Mouse (Mus musculus): Measurements from ENCODE around the gene Fam241b. TPM values are rescaled to one million over a fixed set of nuclear protein-coding genes. Genes with fewer than 3 reads are reported as not detected.

The Fam241b gene
- total RNA-seq (2014; fragmentation: Nextera tagmentation) (not detected in 2 replicates), total RNA-seq (2017) (not detected in 2 replicates)

DNA sequence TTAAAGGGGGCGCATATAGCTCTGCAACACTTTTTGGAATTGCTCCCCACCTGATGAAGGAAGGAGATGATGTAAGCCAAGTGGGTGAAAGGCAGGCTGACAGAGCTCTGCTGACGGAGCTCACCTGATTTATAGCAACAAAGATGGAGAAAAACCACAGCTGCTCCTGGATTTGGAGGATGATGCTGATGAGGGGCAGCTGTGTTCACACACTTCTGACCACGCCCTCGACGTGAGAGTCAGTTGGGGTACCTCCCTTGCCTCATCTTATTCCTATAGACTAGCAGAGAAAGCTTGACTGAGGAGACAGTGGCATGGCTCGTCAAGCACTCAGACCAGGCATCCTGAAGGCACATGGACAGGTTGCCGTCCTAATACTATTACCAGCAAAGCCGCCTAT lies at the start of gene Fam241b:
Gene Fam241b (minus strand): TSS at position 101 of the 400 bp plus-strand sequence.
- no peak for ATAC-seq (replicated peaks; ENCODE audit: poor library complexity, severe bottlenecking)

DNA sequence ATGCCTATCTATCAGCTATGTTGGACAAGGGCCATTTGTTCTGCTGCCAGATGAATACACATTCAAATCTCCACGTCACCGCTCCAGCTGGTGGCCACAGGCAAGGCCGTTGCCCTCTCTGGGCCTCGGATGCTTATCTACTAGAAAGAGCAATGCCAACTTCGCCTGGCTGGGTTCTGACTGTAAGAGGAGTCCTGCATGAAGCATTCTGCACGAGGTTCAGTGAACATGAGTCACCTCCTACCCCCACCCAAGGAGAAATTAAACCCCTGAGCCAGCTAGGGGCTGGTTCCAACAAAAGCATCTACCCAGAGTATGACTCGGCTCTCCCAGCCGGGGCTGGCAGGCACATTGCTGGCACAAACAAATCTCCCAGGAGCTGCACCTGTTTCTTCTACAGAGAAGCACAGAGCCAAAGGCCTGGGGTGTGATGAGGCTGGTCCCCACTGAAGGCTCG lies 49.0 kb upstream of the Fam241b start:
- ATAC-seq (replicated peaks; ENCODE audit: poor library complexity, severe bottlenecking) = no peak

DNA sequence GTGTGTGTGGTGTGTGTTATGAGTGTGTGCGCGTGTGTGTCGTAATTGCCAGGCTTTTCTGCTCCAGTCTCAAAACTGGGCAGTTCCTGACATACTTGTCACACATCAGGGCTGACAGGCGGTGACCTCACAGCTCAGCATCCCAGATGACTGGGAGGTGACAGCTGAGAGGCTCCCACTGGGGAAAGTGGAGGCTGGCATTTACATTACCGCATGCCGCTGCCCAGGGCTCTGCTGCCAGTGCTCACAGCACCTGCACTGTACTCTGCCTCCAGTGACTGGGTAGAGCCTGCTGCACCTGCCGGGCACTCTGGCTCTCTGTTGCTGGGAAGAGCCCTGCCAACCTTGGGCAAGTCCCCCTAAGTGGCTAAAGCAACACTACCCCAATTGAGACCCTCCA lies 47.1 kb upstream of the Fam241b start:
- no peak for ATAC-seq (replicated peaks; ENCODE audit: poor library complexity, severe bottlenecking)

DNA sequence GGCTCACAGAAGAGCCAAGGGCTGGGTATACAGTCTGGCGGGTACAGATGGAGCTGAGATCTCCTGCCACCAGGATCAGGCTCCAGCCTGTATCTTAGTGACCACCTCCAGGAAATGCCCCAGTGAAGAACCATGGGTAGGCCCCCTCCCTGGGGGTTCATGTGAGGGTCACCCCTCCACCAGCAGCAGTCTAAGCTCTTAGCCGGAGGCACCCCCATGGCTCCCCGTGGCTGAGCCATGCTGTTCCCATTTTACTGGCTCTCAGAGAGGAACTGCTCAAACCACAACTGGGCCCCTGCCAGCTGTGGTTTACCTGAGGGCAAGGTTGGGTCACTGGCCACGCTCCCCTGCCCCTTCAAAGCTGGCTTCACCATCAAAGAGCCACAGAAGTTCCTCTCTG lies 46.2 kb upstream of the Fam241b start:
- ATAC-seq (replicated peaks; ENCODE audit: poor library complexity, severe bottlenecking) = peak; percentile 65

DNA sequence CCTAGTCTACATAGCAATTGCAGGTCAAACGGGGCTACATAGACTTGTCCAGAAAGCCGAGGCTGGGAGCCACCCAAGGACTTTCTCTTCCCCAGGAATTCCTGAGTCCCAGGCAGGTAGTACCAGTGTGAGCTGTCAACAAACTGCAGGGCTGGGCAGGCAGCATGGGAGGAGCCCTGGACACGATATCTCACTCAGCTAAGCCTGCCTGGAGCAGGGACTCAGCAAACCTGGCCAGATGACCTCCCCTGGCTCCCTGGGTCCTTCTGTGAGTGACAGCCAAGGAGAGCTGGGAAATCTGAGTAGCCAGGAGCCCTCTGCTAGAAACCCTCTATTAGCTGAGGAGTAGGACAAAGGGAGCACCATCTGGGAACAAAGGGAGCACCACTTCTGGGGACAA lies 45.6 kb upstream of the Fam241b start:
- ATAC-seq (replicated peaks; ENCODE audit: poor library complexity, severe bottlenecking) = no peak

DNA sequence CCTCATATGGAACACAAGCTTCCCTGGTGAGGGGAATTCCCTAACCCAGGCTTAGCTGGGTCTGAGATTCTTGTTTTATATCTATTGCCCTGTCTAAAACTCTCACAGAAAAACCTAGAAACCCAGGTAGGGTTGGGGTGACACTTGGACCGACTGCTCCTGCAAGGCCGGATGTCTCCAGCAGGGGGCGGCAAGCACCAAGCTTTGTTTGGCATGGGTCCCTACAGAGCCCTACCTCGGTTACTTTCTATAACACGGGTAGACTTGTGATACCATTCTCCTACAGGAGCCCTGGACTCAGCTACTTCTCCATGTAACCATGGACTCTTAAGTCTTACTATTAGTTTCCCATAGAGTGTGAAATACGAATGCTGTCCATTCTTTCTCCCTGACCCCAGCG lies 43.2 kb upstream of the Fam241b start:
- peak; percentile 37 for ATAC-seq (replicated peaks; ENCODE audit: poor library complexity, severe bottlenecking)

DNA sequence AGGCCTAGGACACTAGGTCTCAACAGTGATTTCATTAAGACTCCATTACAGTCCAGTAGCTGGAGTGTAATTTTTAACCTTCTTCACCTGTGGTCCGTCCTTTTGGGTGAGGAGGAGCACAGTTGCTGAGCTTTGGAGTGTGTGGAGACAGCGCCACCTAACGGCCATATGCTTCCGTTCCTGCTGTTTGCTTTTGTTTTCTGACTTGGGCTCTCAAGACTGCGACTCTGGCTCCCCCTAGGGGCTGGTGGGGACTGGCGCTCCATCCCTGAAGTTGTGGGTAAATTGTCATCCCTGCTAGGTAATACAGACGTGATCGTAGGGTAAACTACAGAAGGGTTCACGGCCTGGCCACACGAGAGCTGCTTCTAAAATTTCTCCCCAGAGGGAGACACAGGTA lies 39.3 kb upstream of the Fam241b start:
- ATAC-seq (replicated peaks; ENCODE audit: poor library complexity, severe bottlenecking) = peak; percentile 86

DNA sequence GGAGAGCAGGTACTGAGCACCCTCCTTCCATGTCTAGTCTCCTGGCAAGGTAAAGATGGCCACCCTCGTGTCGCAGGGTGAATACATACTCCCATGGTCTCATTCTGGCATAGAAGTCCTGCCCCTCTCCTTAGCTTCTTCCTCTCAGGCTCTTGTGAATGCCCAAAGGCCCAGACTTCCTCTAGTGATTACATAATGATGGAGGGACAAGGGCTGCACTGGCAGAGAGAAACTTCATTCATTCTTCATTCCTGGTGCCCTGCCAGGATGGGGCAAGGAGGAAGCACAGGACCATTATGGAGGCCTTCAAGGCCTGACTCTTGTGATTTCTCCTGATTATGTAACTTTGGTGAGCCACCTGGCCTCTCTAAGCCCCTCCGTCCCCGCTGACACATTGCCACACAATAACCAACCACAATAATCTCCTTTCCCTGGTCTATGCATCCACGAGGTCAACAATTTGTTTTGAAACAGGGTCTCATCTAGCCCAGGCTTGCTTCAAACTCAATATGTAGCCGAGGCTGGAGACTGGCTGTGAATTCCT lies 38.8 kb upstream of the Fam241b start:
- ATAC-seq (replicated peaks; ENCODE audit: poor library complexity, severe bottlenecking) = peak; percentile 79

DNA sequence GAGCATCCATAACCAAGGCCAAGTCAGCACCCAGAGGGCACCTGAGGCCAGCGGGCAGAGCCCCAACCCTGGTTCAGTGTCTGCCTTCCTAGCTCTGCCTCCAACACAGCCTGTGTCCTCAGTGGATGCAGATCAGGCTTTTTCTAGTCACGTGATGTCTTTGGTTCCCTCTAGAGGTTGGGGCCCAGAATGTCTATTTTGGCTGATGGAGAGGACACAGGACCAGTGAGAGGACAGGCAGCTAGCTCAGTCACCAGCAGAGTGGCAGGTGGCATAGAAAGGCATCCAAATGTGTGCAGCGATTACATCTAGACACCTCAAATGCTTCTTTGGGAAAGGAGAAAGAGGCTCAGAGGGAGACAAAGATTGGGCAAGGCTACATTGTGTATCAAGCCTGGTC lies 38.0 kb upstream of the Fam241b start:
- no peak for ATAC-seq (replicated peaks; ENCODE audit: poor library complexity, severe bottlenecking)

DNA sequence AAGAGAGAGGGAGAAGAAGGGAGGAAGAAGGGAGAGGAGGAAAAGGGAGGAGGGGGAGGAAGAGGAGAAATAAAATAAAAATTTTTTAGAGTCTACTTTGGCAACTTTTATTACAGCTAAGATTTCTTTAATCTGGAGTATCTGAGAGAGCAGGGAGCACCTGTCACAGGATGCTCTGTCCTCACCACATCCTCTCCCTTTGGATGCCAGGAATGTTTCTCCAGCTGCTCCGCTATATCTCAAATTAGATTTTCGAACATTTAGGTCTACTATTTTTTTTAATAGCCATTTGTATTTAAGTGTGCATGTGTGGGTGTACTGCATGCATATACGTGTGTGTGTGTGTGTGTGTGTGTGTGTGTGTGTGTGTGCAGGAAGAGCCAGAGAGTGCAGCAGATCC lies 36.2 kb upstream of the Fam241b start:
- ATAC-seq (replicated peaks; ENCODE audit: poor library complexity, severe bottlenecking) = no peak

DNA sequence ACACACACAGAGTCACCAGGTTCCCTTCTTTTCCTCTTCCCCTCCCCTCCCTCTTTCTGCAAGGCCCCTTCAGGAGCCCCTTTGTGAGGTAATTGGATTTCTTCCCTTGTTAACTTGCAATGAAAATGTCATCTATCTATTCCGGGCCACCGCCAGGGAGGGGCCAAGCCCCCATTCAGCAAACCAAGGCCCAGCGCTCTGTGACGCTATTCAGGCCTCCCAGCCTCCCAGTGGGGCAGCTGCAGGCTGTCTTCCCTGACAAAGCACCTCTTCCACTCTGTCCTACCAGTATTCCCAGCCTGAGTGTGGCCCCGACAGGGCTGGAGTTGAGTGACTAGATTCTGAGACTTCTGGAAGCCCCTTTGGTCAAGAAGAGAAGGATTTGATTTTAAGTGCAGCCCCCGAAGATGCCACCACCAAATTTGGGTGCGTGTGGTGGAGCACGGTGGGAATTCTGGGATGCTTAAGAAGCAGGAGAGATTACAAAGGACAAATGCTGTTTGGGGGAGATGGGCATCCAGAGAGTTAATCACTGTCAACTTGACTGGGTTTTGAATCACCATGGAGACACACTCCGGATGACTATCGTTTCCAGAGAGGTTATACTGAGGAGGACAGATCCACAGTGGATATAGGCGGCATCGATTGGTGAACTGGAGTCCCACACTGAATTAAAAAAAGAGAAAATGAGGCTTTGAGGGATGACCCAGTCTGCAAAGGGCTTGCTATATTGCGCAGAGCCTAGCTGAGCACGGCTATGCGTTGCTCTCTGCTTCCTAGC lies 31.0 kb upstream of the Fam241b start:
- ATAC-seq (replicated peaks; ENCODE audit: poor library complexity, severe bottlenecking) = no peak

DNA sequence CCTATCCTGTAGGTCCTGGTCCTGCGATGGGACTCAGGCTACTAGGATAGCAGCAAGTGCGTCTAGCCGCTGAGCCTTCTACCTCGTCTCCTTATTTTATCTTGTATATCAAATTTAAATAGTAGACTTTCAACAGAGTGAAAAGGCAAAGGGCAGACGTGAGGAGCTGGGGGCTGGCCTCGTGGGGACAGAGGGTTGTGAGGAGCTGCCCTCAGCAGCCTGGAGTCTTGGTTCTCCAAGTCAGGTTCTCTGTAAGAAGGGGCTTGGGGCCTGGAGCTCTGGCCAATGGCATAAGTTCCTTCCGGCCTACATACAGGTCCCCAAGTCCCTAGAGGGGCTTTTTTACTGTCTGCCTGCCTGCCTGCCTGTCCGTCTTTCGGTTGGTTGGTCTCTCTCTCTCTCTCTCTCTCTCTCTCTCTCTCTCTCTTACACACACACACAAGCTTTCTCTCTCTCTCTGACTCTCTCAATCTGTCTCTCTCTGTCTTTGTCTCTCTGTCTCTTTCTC lies 30.3 kb upstream of the Fam241b start:
- no peak for ATAC-seq (replicated peaks; ENCODE audit: poor library complexity, severe bottlenecking)

DNA sequence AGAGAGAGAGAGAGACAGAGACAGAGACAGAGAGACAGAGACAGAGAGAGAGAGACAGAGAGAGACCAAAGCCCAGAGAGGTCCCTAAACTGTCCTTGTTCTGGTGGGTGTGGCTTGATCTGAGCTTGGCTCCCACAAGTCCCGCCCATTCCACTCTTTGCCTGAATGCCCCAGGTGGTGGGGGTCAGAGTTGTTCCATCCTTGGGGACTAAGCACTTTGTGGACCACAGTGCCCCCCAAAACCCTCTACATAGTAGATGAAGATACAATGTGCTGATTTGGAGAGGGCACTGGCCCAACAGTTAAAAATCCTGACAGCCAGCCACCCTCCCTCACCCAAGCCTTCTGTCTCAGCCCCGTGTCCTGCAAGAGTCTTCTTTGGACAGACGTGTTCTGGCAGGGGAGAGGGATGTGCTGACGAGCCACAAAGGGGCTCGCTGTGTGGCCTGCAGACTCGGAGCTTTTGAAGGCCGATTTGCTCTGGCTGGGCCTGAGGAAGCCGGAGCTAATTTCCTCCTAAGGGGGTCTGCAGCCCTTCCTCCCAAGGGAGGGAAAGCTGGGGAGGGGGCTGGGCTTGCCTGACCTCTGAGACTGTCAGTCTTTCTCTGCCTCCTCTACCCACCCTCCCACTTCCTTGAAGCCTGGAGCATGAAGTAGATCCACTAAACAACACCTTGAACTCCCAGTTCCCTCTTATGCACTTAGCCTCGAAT lies 29.3 kb upstream of the Fam241b start:
- no peak for ATAC-seq (replicated peaks; ENCODE audit: poor library complexity, severe bottlenecking)

DNA sequence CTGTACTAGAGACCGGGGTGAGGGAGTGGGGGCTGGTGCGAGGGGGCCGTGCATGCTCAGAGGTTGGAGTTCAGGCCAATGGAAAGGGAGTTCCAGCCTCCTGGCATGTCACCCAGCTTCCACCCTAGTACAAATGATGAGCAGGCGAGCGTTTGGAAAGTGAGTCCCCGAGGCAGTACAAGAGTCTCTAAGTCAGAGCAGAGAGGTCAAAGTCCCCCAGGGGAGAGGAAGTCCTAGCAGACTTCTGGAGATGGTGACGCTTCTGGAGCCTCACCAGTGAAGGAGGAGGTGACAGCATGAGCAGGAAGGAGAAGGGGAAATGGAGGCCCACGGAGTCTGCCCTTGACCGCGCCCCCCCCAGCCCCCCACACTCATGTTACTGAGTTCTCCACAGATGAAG lies 18.7 kb upstream of the Fam241b start:
- ATAC-seq (replicated peaks; ENCODE audit: poor library complexity, severe bottlenecking) = no peak

DNA sequence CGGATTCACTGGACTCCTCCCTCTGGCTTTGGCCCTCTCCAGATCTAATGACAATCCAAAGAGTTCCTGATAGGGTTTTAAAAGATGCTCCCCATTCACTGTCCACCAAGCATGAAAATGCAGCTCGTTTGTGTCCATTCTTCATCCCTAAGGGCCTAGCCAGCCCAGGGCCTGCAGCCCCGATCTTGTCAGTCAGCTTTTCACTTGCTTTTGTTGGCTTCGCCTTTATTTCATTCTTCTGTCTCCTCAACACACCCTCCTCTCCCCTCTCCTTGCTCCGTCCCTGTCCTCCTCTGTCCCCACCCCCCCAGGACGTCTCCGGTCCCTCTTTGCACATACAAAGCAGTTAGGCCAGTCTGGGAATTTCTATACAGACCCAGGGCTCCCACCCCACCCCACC lies 6.2 kb upstream of the Fam241b start:
- ATAC-seq (replicated peaks; ENCODE audit: poor library complexity, severe bottlenecking) = no peak

DNA sequence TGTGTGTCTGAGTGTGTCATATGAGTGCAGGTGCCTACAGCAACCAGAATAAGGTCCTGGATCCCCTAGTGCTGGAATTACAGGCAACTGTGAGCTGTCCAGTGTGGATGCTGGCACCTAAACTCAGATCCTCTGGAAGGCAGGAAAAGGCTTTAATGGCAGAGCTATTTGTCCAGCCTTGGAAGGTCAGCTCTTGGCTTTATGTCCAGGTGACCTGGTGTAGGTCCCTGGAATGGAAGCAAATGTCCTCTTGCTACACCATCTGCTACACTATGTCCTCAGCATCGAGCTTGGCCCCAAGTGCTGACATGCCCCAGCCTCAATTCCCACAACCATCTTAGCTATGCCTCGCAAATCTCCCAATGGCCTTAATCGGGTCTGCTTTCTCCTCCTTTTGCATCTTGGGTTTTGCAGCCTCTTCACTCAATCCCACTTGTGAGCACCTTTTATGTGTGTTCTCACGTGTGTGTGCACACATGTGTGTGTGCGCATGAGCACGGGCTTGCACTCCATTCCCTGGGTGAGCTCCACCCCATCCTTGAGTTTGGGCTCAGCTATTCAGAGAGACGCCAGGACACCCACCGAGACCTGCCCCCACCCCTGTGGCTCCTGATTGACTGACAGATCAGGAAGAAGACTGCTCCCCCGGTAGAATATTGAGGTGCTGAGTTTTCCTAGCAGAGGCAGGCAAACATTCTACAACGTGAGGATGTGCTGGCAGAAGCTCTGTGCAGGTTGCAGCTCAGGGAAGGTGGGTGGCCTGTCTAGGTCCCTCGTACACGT lies 3.9 kb upstream of the Fam241b start:
- no peak for ATAC-seq (replicated peaks; ENCODE audit: poor library complexity, severe bottlenecking)

DNA sequence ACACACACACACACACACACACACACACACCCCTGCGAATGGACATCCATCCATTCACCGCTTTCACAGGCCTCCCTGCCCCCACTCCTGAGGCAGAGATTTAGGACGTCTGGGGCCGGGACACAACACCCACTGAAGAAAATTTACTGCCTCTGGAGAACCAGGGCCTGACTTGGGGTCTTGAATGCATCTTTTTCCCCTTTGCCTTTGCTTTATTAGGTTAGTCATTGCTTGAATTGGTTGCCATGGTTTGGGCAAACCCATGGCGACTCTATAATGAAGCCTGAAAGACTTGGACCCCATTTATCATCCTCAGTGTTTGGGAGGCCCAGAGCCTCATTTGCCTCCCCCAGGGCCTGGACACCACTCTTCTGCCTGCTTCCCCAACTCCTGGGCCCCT lies 2.2 kb upstream of the Fam241b start:
- no peak for ATAC-seq (replicated peaks; ENCODE audit: poor library complexity, severe bottlenecking)

DNA sequence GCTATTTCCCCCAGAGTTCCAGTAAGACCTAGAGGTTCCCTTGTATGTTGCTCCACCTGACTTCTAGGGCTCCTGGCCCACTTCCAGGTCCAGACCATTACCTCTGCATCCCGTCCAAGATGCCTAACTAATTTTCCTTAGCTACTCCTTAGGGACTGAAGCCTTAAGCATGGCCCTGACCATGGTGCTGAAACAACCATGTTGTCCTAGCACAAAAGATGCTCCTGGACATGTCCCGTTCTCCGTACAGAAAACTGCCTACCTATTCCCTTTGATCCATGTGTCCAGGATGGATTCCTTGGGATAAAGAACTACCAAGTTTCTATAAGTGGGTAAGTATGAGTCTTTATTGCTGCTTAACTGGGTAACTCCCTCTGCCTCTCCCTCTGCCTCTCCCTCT lies 5.7 kb downstream of the Fam241b start:
- no peak for ATAC-seq (replicated peaks; ENCODE audit: poor library complexity, severe bottlenecking)

DNA sequence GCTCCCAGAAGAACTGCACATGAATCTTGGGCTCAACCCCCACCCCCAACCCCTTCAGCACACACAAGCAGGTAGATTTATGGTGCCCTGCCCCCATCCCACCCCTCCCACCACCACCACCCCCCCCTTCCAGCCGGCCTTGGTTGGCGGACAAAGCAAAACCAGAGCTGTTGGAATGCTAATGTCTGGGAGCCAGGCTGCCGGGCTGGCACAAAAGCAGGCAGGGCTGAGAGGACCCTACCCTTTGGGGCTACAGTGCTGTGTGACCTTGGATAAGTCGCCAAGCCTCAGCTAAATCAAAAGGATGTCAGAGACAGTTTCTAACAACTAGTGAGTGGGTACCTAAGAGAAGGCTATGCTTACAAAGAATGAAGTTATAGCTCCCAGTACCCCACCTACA lies 6.6 kb downstream of the Fam241b start:
- no peak for ATAC-seq (replicated peaks; ENCODE audit: poor library complexity, severe bottlenecking)

DNA sequence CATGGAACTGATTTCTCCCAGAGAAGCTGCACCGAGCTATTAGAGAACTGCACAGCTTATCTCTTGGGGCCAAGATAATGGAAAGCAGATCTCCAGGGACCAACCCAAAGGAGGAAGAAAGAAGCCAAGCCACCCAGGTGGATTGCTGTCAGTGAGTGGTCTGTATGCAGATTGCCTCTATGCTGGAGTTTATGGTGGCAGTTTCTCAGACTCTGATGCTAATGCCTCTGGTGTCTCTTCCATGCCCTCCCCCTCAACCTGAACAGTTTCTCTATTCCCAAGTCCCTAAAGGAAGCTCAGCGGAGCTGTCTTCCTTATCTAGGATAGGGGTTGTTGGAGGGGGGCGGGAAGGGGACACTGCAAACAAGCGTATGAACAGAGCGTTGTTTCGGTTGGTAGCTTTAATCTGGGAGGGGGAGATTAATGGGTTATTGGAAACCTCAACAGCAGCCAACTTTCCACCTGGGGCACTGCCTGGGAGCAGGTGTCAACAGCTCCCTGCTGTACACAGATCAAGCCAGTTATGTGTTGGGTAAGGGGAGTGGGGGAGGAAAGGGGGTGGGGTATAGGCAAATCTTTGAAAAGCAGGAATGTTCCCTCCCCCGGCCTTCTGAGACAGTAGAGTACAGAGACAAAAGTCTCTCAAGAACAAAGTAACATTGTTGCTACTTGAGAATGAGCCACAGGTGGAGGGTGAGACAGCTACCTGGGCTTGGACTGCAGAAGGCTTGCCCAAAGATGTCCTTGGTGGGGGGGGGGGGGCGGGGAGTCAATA lies 7.8 kb downstream of the Fam241b start:
- no peak for ATAC-seq (replicated peaks; ENCODE audit: poor library complexity, severe bottlenecking)
